Mouse (Mus musculus) megakaryocyte, embryonic 14.5 days (primary cell): ENCODE measurements at regions not wholly inside any gene's neighbourhood (a gene's known extent, or its start where the extent isn't known, plus 50 kb on each side); places are given as distances from the start of the nearest gene placed in this dataset.

Experiments used
- FLI1 ChIP-seq: IDR thresholded peaks from 2 replicates; pipeline ENCODE4 v1.6.1; 2012; ENCODE audit warnings: low read length, inconsistent platforms, mixed read lengths
- GATA1 ChIP-seq: IDR thresholded peaks from 3 replicates; pipeline ENCODE4 v1.6.1; 2012; ENCODE audit warnings: mixed read lengths, low read length, inconsistent platforms, borderline replicate concordance

- TF ChIP-seq GATA1 = no peak
- no peak for TF ChIP-seq FLI1
Observed at GRCm38 (mm10) chr10:67461321-67461720, 74.0 kb upstream of the Egr2 start.
